Mouse (Mus musculus) hindbrain, embryonic 12.5 days (tissue): ENCODE data around the gene Bmp10. TPM values are rescaled to one million over a fixed set of nuclear protein-coding genes. Genes with fewer than 3 reads are reported as not detected.
"Not testable (repeated sequence)": the region's sequence is repeated elsewhere in the genome, so short reads cannot be mapped to it uniquely, and the experiment has no call there.

Experiments
- ATAC-seq: fragments of 200-750 bp; cut with Nextera tagmentation; 2 replicates; pipeline ENCODE4 v1.8.0; 2017; ENCODE audit warnings: moderate TSS enrichment; ENCODE audit not compliant: low FRiP score
- H3K27ac ChIP-seq: fragments of 300-500 bp; sonication (generic); 2 replicates; pipeline ENCODE4 v1.5.1; 2016; ENCODE audit warnings: mild to moderate bottlenecking
- H3K27me3 ChIP-seq: fragments of 300-500 bp; sonication (generic); 2 replicates; pipeline ENCODE4 v1.6.1; 2016; ENCODE audit warnings: mild to moderate bottlenecking
- H3K36me3 ChIP-seq: fragments of 300-500 bp; sonication (generic); 2 replicates; pipeline ENCODE4 v1.6.1; 2016; ENCODE audit warnings: mild to moderate bottlenecking
- H3K4me1 ChIP-seq: fragments of 300-500 bp; sonication (generic); 2 replicates; pipeline ENCODE4 v1.6.1; 2016
- H3K4me2 ChIP-seq: fragments of 300-500 bp; sonication (generic); replicated peaks from 2 replicates; pipeline ENCODE4 v1.6.1; 2016; ENCODE audit warnings: mild to moderate bottlenecking
- H3K4me3 ChIP-seq: fragments of 300-500 bp; sonication (generic); 2 replicates; pipeline ENCODE4 v1.5.1; 2016; ENCODE audit warnings: mild to moderate bottlenecking
- H3K9ac ChIP-seq: fragments of 300-500 bp; sonication (generic); 2 replicates; pipeline ENCODE4 v1.6.1; 2016; ENCODE audit warnings: mild to moderate bottlenecking, moderate library complexity
- H3K9me3 ChIP-seq: fragments of 300-500 bp; sonication (generic); replicated peaks from 2 replicates; pipeline ENCODE4 v1.6.1; 2016; ENCODE audit warnings: mild to moderate bottlenecking
- WGBS: fragments of 180-500 bp; shearing (Covaris S2); methylation state at CpG from one replicate; pipeline ENCODE4 v1.1.7; 2016; 5-methylcytosine and 5-hydroxymethylcytosine counted together
- polyA plus RNA-seq: library from polyadenylated mRNA; unstranded; fragments of >200 nt; fragmentation: Nextera tagmentation; extraction: Ambion mirVana; gene quantifications from 2 replicates; pipeline ENCODE4 v1.2.1, GENCODE M21; 2016

The Bmp10 gene
- polyA plus RNA-seq, 1 experiment from 2014 or later = not detected

DNA sequence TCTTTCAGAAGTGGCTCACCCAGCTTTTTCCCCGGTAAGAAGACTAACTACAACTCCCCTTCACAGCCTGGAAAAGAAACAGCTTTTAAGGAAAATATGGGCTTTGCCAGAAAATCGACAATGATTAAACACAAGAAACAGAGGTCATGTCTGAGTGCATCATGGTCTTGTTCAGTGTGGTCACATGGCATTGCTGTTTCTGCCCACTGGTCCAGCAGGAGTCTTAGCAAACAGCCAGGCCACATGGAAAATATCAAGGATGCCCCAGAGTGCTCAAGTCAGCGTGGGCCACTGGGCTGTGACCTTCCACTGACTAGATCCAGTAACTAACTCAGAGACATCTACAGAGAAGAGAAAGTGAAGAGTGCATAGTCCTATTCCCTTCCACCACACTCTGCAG lies 23.0 kb downstream of the Bmp10 start:
- Histone ChIP-seq H3K36me3 (no peaks in the 10 kb centered on the region), H3K27ac (no peak overlapping the region), H3K4me2 (no peak overlapping the region), H3K4me1 (no peaks in the 10 kb centered on the region), H3K27me3 (no peaks in the 10 kb centered on the region), H3K9me3 (no peaks in the 10 kb centered on the region), H3K9ac (no peak overlapping the region), H3K4me3 (no peak overlapping the region)
- ATAC-seq = no peak
- WGBS = 81% methylated on average over 3 of the region's 3 CpGs

DNA sequence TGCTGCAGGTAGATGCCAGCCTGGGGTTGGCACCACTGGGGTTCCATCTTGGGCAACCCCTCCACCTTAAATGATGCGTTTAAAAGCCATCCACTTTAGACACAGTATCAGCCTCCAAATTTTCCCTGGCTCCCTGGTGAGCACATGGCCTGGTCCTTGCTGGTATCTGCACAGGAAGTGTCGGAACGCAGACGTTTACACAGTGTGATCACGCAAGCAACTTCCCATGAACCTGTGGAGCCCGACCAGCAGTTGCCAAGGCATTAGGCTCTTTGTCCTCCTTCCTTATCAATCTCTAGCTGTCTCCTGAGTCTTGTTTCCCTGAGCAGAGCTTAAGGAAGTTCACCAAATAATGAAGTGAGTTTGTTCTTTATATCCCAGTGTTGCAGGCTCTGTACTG lies 26.7 kb downstream of the Bmp10 start:
- no peak for ATAC-seq
- Histone ChIP-seq H3K27me3 (no peaks in the 10 kb centered on the region), H3K9me3 (no peaks in the 10 kb centered on the region), H3K36me3 (no peaks in the 10 kb centered on the region), H3K4me2 (no peak overlapping the region), H3K4me3 (no peak overlapping the region), H3K27ac (no peak overlapping the region), H3K4me1 (no peaks in the 10 kb centered on the region), H3K9ac (no peak overlapping the region)
- WGBS = 78% methylated on average over 6 of the region's 6 CpGs

DNA sequence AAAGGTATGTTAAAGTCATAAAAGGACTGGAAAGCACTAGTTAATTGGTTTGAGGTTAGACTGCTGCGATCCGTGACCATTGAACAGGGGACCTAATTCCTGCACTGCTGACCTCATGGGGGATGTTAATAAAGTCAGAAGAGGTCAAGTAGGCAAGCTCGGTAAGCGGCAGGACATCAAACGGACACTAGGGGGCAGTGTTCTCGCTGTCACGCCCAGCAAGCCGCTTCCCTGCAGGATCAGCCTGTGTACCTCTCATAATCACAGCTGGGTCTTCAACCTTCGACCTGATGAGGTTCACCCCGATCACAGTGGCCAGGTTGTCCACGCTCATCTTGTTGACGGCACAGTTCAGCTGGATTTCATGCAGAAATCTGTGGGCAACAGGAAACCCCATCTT lies 37.4 kb downstream of the Bmp10 start:
- Histone ChIP-seq H3K27ac (no peak overlapping the region), H3K4me2 (peak overlapping the region; percentile 38), H3K9ac (no peak overlapping the region), H3K4me1 (0 out of 2 replicates have a peak, but pooled peaks cover 4% of the 10 kb centered on the region), H3K4me3 (no peak overlapping the region), H3K36me3 (no peaks in the 10 kb centered on the region), H3K9me3 (no peaks in the 10 kb centered on the region), H3K27me3 (0 out of 2 replicates have a peak, but pooled peaks cover 3% of the 10 kb centered on the region)
- no peak for ATAC-seq
- WGBS = 8% methylated on average over 12 of the region's 12 CpGs

DNA sequence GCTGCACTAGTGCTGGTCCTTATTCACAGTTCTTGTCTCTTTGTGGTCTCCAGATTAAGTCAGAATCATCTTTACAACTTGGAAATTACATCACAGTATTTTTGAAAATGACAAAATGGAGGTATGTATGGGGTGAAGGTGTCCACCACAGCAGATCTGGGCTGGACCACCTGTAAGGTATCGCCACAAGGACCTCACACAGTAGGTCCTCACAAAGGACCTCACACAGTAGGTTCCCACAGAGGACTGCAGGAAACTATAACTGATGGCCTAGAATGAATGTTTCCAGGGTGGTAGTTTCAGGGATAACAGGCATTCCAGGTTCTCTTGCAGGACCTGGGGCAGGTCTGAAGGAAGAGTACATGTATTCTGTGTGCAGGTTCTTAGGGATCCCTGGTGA lies 38.6 kb downstream of the Bmp10 start:
- Histone ChIP-seq H3K4me2 (no peak overlapping the region), H3K9ac (no peak overlapping the region), H3K4me3 (no peak overlapping the region), H3K4me1 (0 out of 2 replicates have a peak, but pooled peaks cover 4% of the 10 kb centered on the region), H3K9me3 (no peaks in the 10 kb centered on the region), H3K27me3 (0 out of 2 replicates have a peak, but pooled peaks cover 3% of the 10 kb centered on the region), H3K27ac (no peak overlapping the region), H3K36me3 (no peaks in the 10 kb centered on the region)
- WGBS = 100% methylated on average over 1 of the region's 1 CpGs
- no peak for ATAC-seq

DNA sequence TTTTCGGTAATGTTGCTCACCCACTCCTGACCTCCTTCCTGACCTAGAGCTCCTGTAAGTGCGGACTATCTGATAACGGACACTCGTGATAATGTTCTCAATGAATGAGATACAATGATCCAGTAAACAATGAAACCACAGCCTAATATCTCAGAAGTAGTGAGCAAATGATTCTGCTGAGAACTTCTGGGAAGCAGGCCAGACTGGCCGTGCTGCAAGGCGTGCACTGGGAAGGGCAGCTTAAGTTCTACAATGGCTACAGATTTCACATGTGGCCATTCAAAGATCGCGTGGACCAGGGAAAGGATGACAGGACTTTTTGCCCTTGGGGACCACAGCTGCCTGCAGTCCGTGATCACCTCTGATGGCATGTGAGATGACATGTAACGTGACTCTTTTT lies 39.6 kb downstream of the Bmp10 start:
- no peaks in the 10 kb centered on the region for H3K9me3 ChIP-seq
- H3K36me3 ChIP-seq = no peaks in the 10 kb centered on the region
- H3K27me3 ChIP-seq = no peaks in the 10 kb centered on the region
- H3K9ac ChIP-seq = no peak overlapping the region
- no peak overlapping the region for H3K27ac ChIP-seq
- no peak overlapping the region for H3K4me2 ChIP-seq
- no peak for ATAC-seq
- H3K4me3 ChIP-seq = no peak overlapping the region
- 0 out of 2 replicates have a peak, but pooled peaks cover 4% of the 10 kb centered on the region for H3K4me1 ChIP-seq
- WGBS = 94% methylated on average over 10 of the region's 10 CpGs

DNA sequence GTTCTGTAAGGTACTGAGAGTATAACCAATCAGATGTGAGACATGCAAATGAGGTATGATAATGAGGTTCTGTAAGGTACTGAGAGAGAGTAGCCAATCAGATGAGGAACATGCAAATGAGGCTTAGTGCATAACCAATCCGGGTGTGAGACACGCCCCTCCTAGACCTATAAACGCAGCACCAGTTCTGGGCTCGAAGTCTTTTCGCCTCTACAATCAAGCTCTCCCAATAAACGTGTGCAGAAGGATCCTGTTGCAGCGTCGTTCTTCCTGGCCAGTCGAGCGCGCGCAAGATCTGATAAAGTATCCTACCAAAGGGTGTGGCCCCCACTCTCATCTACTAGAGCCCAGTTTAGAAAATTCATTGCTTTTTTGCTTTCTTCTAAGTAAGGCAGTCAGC lies 41.3 kb downstream of the Bmp10 start:
- H3K9ac ChIP-seq, ATAC-seq, H3K27ac ChIP-seq, H3K9me3 ChIP-seq, H3K4me3 ChIP-seq, H3K27me3 ChIP-seq, H3K4me2 ChIP-seq, H3K4me1 ChIP-seq, H3K36me3 ChIP-seq: not testable (repeated sequence)
- 95% methylated on average over 12 of the region's 12 CpGs for WGBS

DNA sequence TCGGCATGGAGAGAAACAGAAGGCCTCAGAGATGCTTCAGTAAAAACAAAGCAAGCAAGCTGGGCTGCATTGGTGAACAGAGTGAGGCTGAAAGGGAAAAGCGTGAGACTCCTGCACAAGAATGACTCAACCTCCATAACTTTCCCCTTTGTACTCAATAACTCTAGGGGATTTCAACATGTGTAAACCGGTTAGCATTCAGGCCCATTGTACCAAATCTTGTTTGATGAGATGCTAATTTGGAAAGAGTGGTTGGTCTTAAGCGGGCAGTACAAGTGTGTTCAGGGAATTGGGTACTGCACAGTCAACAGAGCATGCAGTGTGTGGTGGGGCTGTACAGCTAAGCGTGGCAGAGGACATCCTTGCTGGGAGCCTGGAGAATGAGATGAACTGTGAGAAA lies 46.4 kb downstream of the Bmp10 start:
- 88% methylated on average over 5 of the region's 5 CpGs for WGBS
- Histone ChIP-seq H3K27me3 (no peaks in the 10 kb centered on the region), H3K4me2 (no peak overlapping the region), H3K36me3 (no peaks in the 10 kb centered on the region), H3K9ac (no peak overlapping the region), H3K27ac (no peak overlapping the region), H3K4me1 (peaks cover 7% of the 10 kb centered on the region; the same call in 1 of the 2 replicates), H3K4me3 (no peak overlapping the region), H3K9me3 (no peaks in the 10 kb centered on the region)
- ATAC-seq = no peak

DNA sequence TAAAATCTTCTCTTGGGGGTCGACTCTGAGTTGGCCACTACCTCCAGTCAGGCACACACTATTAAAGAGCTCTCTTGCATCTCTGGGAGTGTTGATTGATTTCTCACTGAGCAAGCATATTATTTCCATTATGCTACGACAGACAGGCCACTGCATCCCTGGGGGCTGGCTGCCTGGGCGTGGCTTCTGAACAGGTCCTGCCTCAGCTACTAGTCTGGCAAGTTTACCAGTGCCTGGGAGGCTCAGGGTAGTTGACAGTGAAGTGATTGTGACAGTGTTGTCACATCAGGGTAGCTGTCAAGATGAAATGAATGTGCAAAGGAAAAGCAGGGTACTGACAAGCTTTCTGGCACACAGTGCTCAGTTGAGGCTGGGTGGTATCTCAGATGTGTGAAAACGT lies 50.1 kb downstream of the Bmp10 start:
- WGBS = 47% methylated on average over 4 of the region's 4 CpGs
- no peak for ATAC-seq
- H3K4me3 ChIP-seq = no peak overlapping the region

DNA sequence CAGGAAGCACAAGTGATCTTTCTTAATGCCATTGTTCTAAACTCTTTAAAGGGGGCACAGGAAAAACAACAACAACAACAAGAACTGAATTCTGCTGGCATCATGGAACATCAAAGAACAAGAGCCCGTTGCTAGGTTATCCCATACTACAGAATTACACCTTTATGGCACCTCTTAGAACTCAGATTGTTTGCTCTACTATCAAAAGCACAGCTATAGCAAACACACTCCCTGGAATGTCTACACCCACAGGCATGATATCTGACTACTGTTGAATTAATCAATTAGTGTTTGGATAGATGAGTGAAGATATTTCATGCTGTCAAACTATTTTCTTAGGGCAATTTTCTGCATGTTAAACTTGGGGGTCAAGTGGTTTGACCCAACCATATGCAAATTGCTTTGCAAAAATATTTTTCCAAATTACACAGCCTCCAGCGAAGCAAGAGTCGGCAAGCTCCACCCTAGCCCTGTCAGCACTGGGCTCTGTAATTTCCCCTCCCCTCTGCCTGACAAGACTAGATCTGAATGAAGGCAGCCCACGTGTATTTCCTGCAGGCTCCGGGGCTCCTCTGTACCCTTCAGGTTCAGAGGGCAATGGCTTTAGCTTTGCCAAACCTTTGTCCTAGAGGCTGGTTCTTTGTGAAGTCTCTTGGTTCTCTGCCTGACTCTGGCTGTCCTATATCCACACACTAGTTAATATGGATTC lies 50.7 kb downstream of the Bmp10 start:
- H3K27ac ChIP-seq = no peak overlapping the region
- ATAC-seq = no peak
- H3K36me3 ChIP-seq = no peaks in the 10 kb centered on the region
- no peaks in the 10 kb centered on the region for H3K27me3 ChIP-seq
- WGBS = 39% methylated on average over 5 of the region's 5 CpGs
- H3K9ac ChIP-seq = no peak overlapping the region
- H3K4me3 ChIP-seq = no peak overlapping the region
- no peak overlapping the region for H3K4me2 ChIP-seq
- H3K9me3 ChIP-seq = no peaks in the 10 kb centered on the region
- peaks cover 7% of the 10 kb centered on the region; the same call in 1 of the 2 replicates for H3K4me1 ChIP-seq

More for the DNA sequence above, 50.1 kb downstream of the Bmp10 start:
- no peak overlapping the region for H3K4me2 ChIP-seq
- H3K27ac ChIP-seq = no peak overlapping the region
- H3K9me3 ChIP-seq = no peaks in the 10 kb centered on the region
- no peaks in the 10 kb centered on the region for H3K36me3 ChIP-seq
- H3K9ac ChIP-seq = no peak overlapping the region
- H3K27me3 ChIP-seq = no peaks in the 10 kb centered on the region
- peaks cover 7% of the 10 kb centered on the region; the same call in 1 of the 2 replicates for H3K4me1 ChIP-seq

DNA sequence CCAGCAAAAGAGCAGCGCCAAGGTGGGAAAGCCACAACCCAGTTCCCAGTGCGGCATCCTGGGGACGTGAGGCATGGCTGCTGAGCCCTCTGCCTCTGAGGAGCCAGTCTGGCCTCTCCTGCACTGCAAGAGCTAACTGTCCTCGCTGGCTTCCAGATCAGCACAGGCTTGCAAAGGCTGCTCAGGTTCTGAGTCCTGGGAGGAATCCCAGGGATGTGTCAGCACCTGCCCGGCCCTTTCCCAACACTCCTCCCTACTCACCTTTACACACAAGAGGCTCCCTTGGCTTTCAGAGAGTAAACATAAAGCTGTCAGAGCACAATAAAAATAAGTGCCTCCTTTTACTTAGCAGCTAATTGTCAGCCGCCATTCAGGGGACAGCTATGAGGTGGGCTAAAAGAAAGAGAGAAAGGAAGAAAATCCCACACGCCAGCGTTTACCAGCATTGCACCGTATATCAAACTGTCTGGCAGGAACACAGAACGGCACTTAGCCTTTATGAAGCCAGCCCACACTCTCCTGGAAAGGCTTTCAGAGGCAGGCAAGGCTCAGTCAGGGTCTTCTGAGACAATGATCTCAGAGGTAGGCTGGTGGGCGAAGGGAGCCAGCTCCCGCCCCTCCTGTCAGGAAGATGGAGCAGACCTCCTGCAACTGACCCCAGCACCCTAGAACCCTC lies 54.6 kb downstream of the Bmp10 start:
- Histone ChIP-seq H3K4me2 (no peak overlapping the region), H3K4me3 (no peak overlapping the region), H3K27ac (no peak overlapping the region), H3K9me3 (no peaks in the 10 kb centered on the region), H3K36me3 (no peaks in the 10 kb centered on the region), H3K27me3 (no peaks in the 10 kb centered on the region), H3K9ac (no peak overlapping the region), H3K4me1 (peaks cover 7% of the 10 kb centered on the region; the same call in 1 of the 2 replicates)
- no peak for ATAC-seq
- 54% methylated on average over 12 of the region's 12 CpGs for WGBS

DNA sequence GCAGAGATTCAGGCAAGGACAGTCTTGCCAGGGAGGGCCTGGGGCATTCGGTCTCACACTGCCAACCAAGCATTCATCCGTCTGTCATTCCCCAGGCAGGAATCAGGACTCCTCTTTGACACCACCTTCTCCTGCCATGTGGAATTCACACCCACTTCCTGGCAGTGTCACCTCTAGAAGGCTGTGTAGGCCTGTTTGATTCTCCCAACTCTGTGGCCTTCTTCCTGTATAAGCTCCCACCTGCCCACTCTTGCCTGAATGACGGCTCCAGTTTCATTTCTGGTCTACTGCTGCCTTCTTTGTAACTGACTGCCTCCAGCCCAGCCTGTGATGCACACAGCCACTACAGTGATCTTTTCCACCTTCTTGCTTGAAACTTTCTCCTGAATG lies 55.1 kb downstream of the Bmp10 start:
- 48% methylated on average over 3 of the region's 3 CpGs for WGBS
- Histone ChIP-seq H3K27me3 (no peaks in the 10 kb centered on the region), H3K9ac (no peak overlapping the region), H3K36me3 (no peaks in the 10 kb centered on the region), H3K4me2 (no peak overlapping the region), H3K4me3 (no peak overlapping the region), H3K4me1 (peaks cover 3% of the 10 kb centered on the region; the same call in 1 of the 2 replicates), H3K27ac (no peak overlapping the region), H3K9me3 (no peaks in the 10 kb centered on the region)
- no peak for ATAC-seq

DNA sequence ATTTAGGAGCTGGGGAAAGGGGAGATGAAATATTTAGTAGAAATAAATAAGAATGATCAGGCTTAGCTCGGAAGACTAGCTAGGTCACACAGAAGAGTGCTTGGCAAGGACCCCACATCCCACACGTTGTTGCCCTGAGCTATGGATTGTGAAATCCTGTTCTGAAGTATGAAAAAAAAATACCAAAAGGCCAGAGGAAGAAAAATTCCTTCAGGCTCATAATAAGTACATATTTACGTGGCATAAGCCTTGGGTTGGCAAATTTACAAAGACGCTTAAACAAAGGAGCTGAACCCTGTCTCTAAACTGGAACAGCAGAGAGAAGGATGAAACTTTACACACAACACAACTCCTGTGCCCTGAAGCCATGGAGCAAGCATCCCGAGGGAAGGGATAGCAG lies 56.0 kb downstream of the Bmp10 start:
- Histone ChIP-seq H3K27ac (no peak overlapping the region), H3K4me1 (no peaks in the 10 kb centered on the region), H3K4me3 (no peak overlapping the region), H3K36me3 (no peaks in the 10 kb centered on the region), H3K9me3 (no peaks in the 10 kb centered on the region), H3K4me2 (no peak overlapping the region), H3K27me3 (no peaks in the 10 kb centered on the region), H3K9ac (no peak overlapping the region)
- WGBS = 81% methylated on average over 5 of the region's 5 CpGs
- ATAC-seq = no peak
